Mouse (Mus musculus) adrenal gland, postnatal 25 days (tissue): ENCODE results near the gene 9230110F15Rik. TPM values are rescaled to one million over a fixed set of nuclear protein-coding genes. Genes with fewer than 3 reads are reported as not detected.
"Not testable (repeated sequence)": the region's sequence is repeated elsewhere in the genome, so short reads cannot be mapped to it uniquely, and the experiment has no call there.

Source experiments
- DNase-seq: peaks from one replicate; pipeline ENCODE4 v3.0.0; 2021; ENCODE audit warnings: mixed read lengths
- long read RNA-seq: library from polyadenylated mRNA; stranded (forward); transcript quantifications from one replicate; pipeline ENCODE4 v2.0.0, GENCODE M21; 2021
- total RNA-seq: library from RNA; stranded (reverse); gene quantifications from 2 replicates; pipeline ENCODE4 v1.2.3, GENCODE M21; 2021

9230110F15Rik gene
- total RNA-seq, result not detected in 2 replicates
- long read RNA-seq, result 0 reads

DNA sequence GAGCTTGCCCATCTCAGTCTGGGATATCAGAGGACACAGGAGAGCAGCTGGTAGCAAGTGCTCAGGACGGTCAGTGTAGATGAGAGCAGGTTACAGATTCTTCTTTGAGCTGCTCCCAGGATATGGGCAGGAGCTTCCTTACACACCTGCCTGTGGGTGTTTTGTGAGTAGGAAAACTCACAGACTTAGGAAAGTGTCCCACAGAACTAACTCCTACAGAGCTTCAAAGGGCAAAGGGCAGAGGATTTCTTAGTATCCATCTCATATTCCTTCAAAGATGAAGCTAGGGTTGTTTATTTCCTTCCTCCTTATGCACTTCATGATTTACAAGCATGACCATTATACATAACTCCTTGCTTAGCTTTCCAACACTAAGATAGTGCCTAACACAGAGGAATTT is at the start of gene 9230110F15Rik:
9230110F15Rik (minus strand) TSS at position 101 of the 400 bp plus-strand sequence.
- no peak for DNase-seq

DNA sequence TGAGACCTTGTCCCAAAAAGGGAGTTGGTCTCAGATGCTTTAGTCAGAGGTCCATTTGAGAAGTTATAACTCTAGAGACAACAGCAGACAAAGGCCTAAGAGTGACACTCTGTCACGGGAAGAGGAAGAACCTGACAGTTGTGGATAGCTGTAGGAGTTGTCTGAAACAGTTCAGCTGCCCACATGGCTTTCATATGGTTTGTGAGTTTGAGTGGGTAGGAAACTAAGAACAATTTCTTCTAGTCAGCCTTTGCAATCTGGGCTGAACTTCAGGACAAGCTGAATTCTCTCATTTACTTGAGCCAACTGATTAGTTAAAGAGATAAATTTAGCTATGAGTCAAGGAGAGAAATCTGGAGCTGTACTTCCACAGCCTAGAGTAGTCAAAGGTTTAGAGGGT is 49.2 kb upstream of the 9230110F15Rik start:
- not testable (repeated sequence) for DNase-seq

DNA sequence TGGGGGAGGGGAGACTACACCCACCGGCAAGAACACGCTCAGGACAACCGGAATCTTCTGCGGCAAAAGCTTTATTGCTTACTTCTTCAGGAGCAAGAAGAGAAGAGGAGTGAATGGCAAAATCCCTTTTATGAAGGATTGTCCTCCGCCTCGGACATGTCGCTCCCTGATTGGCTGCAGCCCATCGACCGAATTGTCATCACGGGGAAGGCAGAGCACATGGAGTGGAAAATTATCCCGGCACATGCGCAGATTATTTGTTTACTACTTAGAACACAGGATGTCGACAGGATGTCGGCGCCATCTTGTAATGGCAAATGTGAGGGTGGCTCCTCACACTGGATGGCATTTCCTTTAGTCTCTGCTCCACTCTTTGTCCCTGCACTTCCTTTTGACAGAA is 26.1 kb downstream of the 9230110F15Rik start:
- DNase-seq, result not testable (repeated sequence)

DNA sequence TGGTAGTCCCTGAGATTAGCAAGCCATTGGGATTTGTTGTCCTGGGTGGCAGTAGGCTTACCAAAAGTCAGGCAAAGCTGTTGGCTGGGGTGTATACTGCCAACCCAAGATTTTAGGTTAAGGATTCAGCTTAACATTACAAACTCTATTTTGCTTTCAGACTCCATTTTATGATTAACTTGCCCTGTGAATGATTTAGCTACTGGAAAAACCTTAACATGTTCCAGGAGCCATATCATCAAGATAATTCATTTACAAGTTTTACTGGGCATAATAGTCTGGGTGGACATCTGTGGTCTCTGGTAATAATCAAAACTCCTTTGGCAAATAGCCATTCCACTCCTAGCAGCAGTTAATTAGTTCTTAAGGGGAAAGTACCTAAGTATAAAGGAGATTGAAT is 45.8 kb downstream of the 9230110F15Rik start:
- no peak for DNase-seq

DNA sequence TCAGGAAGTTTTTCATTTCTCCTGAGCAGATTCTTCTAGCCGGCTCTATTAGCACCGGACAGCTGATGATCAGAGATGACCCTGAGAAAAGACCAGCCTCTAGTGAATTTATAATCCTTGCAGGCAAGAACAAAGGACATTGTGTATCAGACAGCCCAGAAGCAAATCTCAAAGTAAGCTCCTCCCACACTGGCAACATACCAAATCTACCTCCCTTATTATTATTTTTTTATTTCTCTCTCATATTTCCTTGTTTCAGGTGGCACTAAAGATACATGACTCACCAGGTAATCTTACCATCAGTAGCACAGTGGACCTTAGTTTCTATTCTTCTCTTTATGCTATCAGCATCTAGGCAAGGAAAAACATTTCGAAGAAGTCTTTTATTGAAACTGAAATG is 53.9 kb downstream of the 9230110F15Rik start, which contains the start of the genes Gm27235 and D730048I06Rik:
Gm27235 (minus strand) TSS at position 101 of the 400 bp plus-strand sequence.
D730048I06Rik (minus strand) TSS at position 112 of the 400 bp plus-strand sequence.
- DNase-seq, result no peak

Other genes with a start within 250 kb of the 9230110F15Rik start
- not detected in 2 replicates for gene Pate4, start 232.2 kb downstream of the 9230110F15Rik start, total RNA-seq
- not detected in 2 replicates for gene Pate3, start 195.9 kb downstream of the 9230110F15Rik start, total RNA-seq
- gene Pate1, start 156.8 kb downstream of the 9230110F15Rik start, total RNA-seq, result not detected in 2 replicates
- gene Gm17677, start 103.1 kb downstream of the 9230110F15Rik start, total RNA-seq, result not detected in 2 replicates
- gene Gm17727, start 66.0 kb downstream of the 9230110F15Rik start, total RNA-seq, result not detected in 2 replicates
- not detected in 2 replicates for gene Gm27235, start 54.0 kb downstream of the 9230110F15Rik start, total RNA-seq
- not detected in 2 replicates for gene D730048I06Rik, start 54.0 kb downstream of the 9230110F15Rik start, total RNA-seq
- not detected in 2 replicates for gene 9230113P08Rik, start 64.3 kb upstream of the 9230110F15Rik start, total RNA-seq